Mouse (Mus musculus) granulocyte monocyte progenitor cell, adult 5-6 weeks (primary cell): ENCODE results near the gene Shpk. TPM values are rescaled to one million over a fixed set of nuclear protein-coding genes. Genes with fewer than 3 reads are reported as not detected.

Source experiments
- ATAC-seq: replicated peaks from 2 replicates; pipeline ENCODE4 v1.8.0; 2016; ENCODE audit warnings: mild to moderate bottlenecking, moderate TSS enrichment, inconsistent platforms; ENCODE audit not compliant: poor library complexity, severe bottlenecking
- total RNA-seq, 2 experiments: library from RNA; stranded (forward) in 1 of 2; stranded (reverse) in 1 of 2; fragments of 200-712, 200-1000 nt in 1 of 2; fragments of >200 nt in 1 of 2; fragmentation: Nextera tagmentation in 1 of 2; gene quantifications; 2 replicates each; pipeline ENCODE4 v1.2.3; 2014 to 2017

Gene Shpk
- total RNA-seq, 2 experiments from 2014 or later: 1.9 to 3.1 TPM

- ATAC-seq: peak; percentile 73
Measured at GRCm38 (mm10) chr11:73198603-73199229, 544 bp upstream of the Shpk start, which contains the start of gene Ctns. TSS of gene Ctns (minus strand) at chr11:73199042.

- peak; percentile 35 for ATAC-seq
Measured at GRCm38 (mm10) chr11:73199879-73200278, 619 bp downstream of the Shpk start.

- no peak for ATAC-seq
Measured at GRCm38 (mm10) chr11:73201021-73201420, 1.8 kb downstream of the Shpk start.

GRCm38 (mm10) chr11:73201597-73201996, 2.3 kb downstream of the Shpk start:
- ATAC-seq: no peak

GRCm38 (mm10) chr11:73203895-73204294, 4.6 kb downstream of the Shpk start:
- no peak for ATAC-seq

- ATAC-seq: no peak
Measured at GRCm38 (mm10) chr11:73205194-73205593, 5.9 kb downstream of the Shpk start.

- peak; percentile 68 for ATAC-seq
Measured at GRCm38 (mm10) chr11:73207621-73208020, 8.4 kb downstream of the Shpk start.

- ATAC-seq: no peak
Measured at GRCm38 (mm10) chr11:73213956-73214355, 14.7 kb downstream of the Shpk start.

- ATAC-seq: no peak
Measured at GRCm38 (mm10) chr11:73219671-73220070, 20.4 kb downstream of the Shpk start.

- no peak for ATAC-seq
Measured at GRCm38 (mm10) chr11:73220651-73221050, 21.4 kb downstream of the Shpk start.

GRCm38 (mm10) chr11:73222846-73223245, 23.6 kb downstream of the Shpk start:
- no peak for ATAC-seq

- ATAC-seq: peak; percentile 92
Measured at GRCm38 (mm10) chr11:73223966-73224365, 24.7 kb downstream of the Shpk start.

- no peak for ATAC-seq
Measured at GRCm38 (mm10) chr11:73225856-73226255, 26.6 kb downstream of the Shpk start.

- ATAC-seq: no peak
Measured at GRCm38 (mm10) chr11:73228881-73229280, 29.6 kb downstream of the Shpk start.

- ATAC-seq: no peak
Measured at GRCm38 (mm10) chr11:73230081-73230480, 30.8 kb downstream of the Shpk start.

- no peak for ATAC-seq
Measured at GRCm38 (mm10) chr11:73232513-73232912, 33.3 kb downstream of the Shpk start.

GRCm38 (mm10) chr11:73233992-73234391, 34.7 kb downstream of the Shpk start, which contains the start of gene Trpv1:
TSS of gene Trpv1 (plus strand) at chr11:73234292.
- no peak for ATAC-seq

GRCm38 (mm10) chr11:73235990-73236701, 36.9 kb downstream of the Shpk start:
- no peak for ATAC-seq

- no peak for ATAC-seq
Measured at GRCm38 (mm10) chr11:73236731-73237130, 37.5 kb downstream of the Shpk start.

- no peak for ATAC-seq
Measured at GRCm38 (mm10) chr11:73242199-73242598, 42.9 kb downstream of the Shpk start.

- ATAC-seq: no peak
Measured at GRCm38 (mm10) chr11:73242777-73243176, 43.5 kb downstream of the Shpk start.
